Mouse (Mus musculus) CH12.LX (cell line): ENCODE results near the gene Arhgef25. TPM values are rescaled to one million over a fixed set of nuclear protein-coding genes. Genes with fewer than 3 reads are reported as not detected.

ENCODE experiments used
- DNase-seq: peaks from one replicate; pipeline ENCODE4 v3.0.0-alpha.2; 2013; ENCODE audit errors: extremely low read depth
- H3K27ac ChIP-seq: 2 replicates; pipeline ENCODE4 v1.5.1; 2012; ENCODE audit warnings: low read depth, mild to moderate bottlenecking, control low read depth, moderate library complexity; ENCODE audit not compliant: insufficient read depth
- H3K27me3 ChIP-seq: replicated peaks from 2 replicates; pipeline ENCODE3; 2012; ENCODE audit warnings: inconsistent platforms
- H3K36me3 ChIP-seq, 2 experiments: replicated peaks in 1 of 2; 2 replicates each; pipeline versions ENCODE3 to v1.6.1; 2012; ENCODE audit warnings: inconsistent platforms in 1 of 2, low read length in 1 of 2, mild to moderate bottlenecking in 1 of 2, mixed read lengths in 1 of 2, moderate library complexity in 1 of 2; ENCODE audit not compliant: control insufficient read depth in 1 of 2, insufficient read depth in 1 of 2
- H3K4me1 ChIP-seq, 2 experiments: 2 replicates each; pipeline ENCODE4 v1.6.1; 2012; ENCODE audit warnings: inconsistent platforms in 1 of 2, moderate library complexity in 1 of 2; ENCODE audit not compliant: insufficient read depth in 2 of 2, control insufficient read depth in 1 of 2
- H3K4me2 ChIP-seq: 2 replicates; pipeline ENCODE4 v1.6.1; 2012; ENCODE audit warnings: low read depth, mild to moderate bottlenecking, control low read depth; ENCODE audit not compliant: poor library complexity, insufficient read depth, severe bottlenecking
- H3K4me3 ChIP-seq, 3 experiments: fragments of 150-350 bp in 1 of 3; sonication (generic) in 1 of 3; replicated peaks in 1 of 3; 2 replicates each; pipeline versions ENCODE3 to v1.5.1; 2011 to 2012; ENCODE audit warnings: low read depth in 2 of 3, low read length in 2 of 3, mild to moderate bottlenecking in 2 of 3, moderate library complexity in 2 of 3, control low read depth in 1 of 3, improper control_type of control experiment in 1 of 3, inconsistent platforms in 1 of 3, mixed read lengths in 1 of 3; ENCODE audit not compliant: poor library complexity in 1 of 3
- H3K79me2 ChIP-seq: replicated peaks from 2 replicates; pipeline ENCODE4 v1.6.1; 2012; ENCODE audit warnings: mild to moderate bottlenecking, moderate library complexity; ENCODE audit not compliant: control insufficient read depth, poor library complexity, insufficient read depth, severe bottlenecking; ENCODE audit errors: extremely low read depth
- H3K9ac ChIP-seq: 2 replicates; pipeline ENCODE4 v1.6.1; 2012; ENCODE audit warnings: low read depth, mild to moderate bottlenecking, control low read depth, moderate library complexity; ENCODE audit not compliant: insufficient read depth
- H3K9me3 ChIP-seq: replicated peaks from 2 replicates; pipeline ENCODE3; 2012; ENCODE audit warnings: low read length, inconsistent platforms, mixed read lengths
- BHLHE40 ChIP-seq: IDR thresholded peaks from 2 replicates; pipeline ENCODE4 v1.6.1; 2011; ENCODE audit warnings: mild to moderate bottlenecking, low read depth, low read length, improper control_type of control experiment
- CHD2 ChIP-seq: IDR thresholded peaks from 2 replicates; pipeline ENCODE4 v1.6.1; 2011; ENCODE audit warnings: low read length, improper control_type of control experiment
- CTCF ChIP-seq, 2 experiments: IDR thresholded peaks in 1 of 2; conservative IDR thresholded peaks in 1 of 2; 2 replicates each; pipeline ENCODE4 v1.5.1; 2011 to 2012; ENCODE audit warnings: low read depth in 2 of 2, low read length in 2 of 2, improper control_type of control experiment in 1 of 2, inconsistent platforms in 1 of 2, mild to moderate bottlenecking in 1 of 2, moderate library complexity in 1 of 2
- E2F4 ChIP-seq: IDR thresholded peaks from 2 replicates; pipeline ENCODE4 v1.6.1; 2011; ENCODE audit warnings: low read depth, low read length, improper control_type of control experiment; ENCODE audit not compliant: insufficient replicate concordance
- ELF1 ChIP-seq: IDR thresholded peaks from 2 replicates; pipeline ENCODE4 v1.6.1; 2014; ENCODE audit warnings: low read depth, mild to moderate bottlenecking, inconsistent platforms, low read length, improper control_type of control experiment
- EP300 ChIP-seq: IDR thresholded peaks from 2 replicates; pipeline ENCODE4 v1.6.1; 2011; ENCODE audit warnings: low read length, improper control_type of control experiment
- ETS1 ChIP-seq: conservative IDR thresholded peaks from 2 replicates; pipeline ENCODE4 v1.6.1; 2012; ENCODE audit warnings: low read depth, mild to moderate bottlenecking, inconsistent platforms, low read length, improper control_type of control experiment, moderate library complexity
- HCFC1 ChIP-seq: IDR thresholded peaks from 2 replicates; pipeline ENCODE4 v1.6.1; 2012; ENCODE audit warnings: low read depth, mild to moderate bottlenecking, inconsistent platforms, low read length, improper control_type of control experiment
- JUN ChIP-seq: IDR thresholded peaks from 2 replicates; pipeline ENCODE4 v1.6.1; 2011; ENCODE audit warnings: low read depth, mild to moderate bottlenecking, low read length, improper control_type of control experiment, moderate library complexity; ENCODE audit not compliant: insufficient read depth
- JUND ChIP-seq: conservative IDR thresholded peaks from 2 replicates; pipeline ENCODE4 v1.6.1; 2011; ENCODE audit warnings: low read depth, low read length, improper control_type of control experiment
- KAT2A ChIP-seq: IDR thresholded peaks from 2 replicates; pipeline ENCODE4 v1.6.1; 2012; ENCODE audit warnings: low read length, improper control_type of control experiment, inconsistent platforms; ENCODE audit not compliant: insufficient replicate concordance
- MAFK ChIP-seq: IDR thresholded peaks from 2 replicates; pipeline ENCODE4 v1.6.1; 2011; ENCODE audit warnings: low read length, improper control_type of control experiment; ENCODE audit not compliant: insufficient replicate concordance
- MAX ChIP-seq: IDR thresholded peaks from 2 replicates; pipeline ENCODE4 v1.6.1; 2011; ENCODE audit warnings: low read length, improper control_type of control experiment
- MAZ ChIP-seq: IDR thresholded peaks from 2 replicates; pipeline ENCODE4 v1.6.1; 2012; ENCODE audit warnings: low read depth, mild to moderate bottlenecking, inconsistent platforms, low read length, improper control_type of control experiment, moderate library complexity
- MEF2A ChIP-seq: IDR thresholded peaks from 2 replicates; pipeline ENCODE4 v1.6.1; 2014; ENCODE audit warnings: low read depth, mild to moderate bottlenecking, inconsistent platforms, low read length, improper control_type of control experiment, borderline replicate concordance
- MXI1 ChIP-seq: IDR thresholded peaks from 2 replicates; pipeline ENCODE4 v1.6.1; 2011; ENCODE audit warnings: mild to moderate bottlenecking, low read depth, low read length, improper control_type of control experiment
- NELFE ChIP-seq: IDR thresholded peaks from 2 replicates; pipeline ENCODE4 v1.6.1; 2011; ENCODE audit warnings: low read depth, low read length, improper control_type of control experiment
- NRF1 ChIP-seq: IDR thresholded peaks from 2 replicates; pipeline ENCODE4 v1.6.1; 2014; ENCODE audit warnings: low read depth, mild to moderate bottlenecking, inconsistent platforms, low read length, improper control_type of control experiment, moderate library complexity
- POLR2A ChIP-seq: IDR thresholded peaks from 2 replicates; pipeline ENCODE4 v1.6.1; 2011; ENCODE audit warnings: low read depth, mild to moderate bottlenecking, improper control_type of control experiment, low read length
- POLR2AphosphoS2 ChIP-seq: IDR thresholded peaks from 2 replicates; pipeline ENCODE4 v1.6.1; 2011; ENCODE audit warnings: low read depth, low read length, improper control_type of control experiment
- RAD21 ChIP-seq: IDR thresholded peaks from 2 replicates; pipeline ENCODE4 v1.6.1; 2011; ENCODE audit warnings: low read depth, mild to moderate bottlenecking, low read length, improper control_type of control experiment, moderate library complexity
- RCOR1 ChIP-seq: conservative IDR thresholded peaks from 2 replicates; pipeline ENCODE4 v1.6.1; 2012; ENCODE audit warnings: low read depth, mild to moderate bottlenecking, inconsistent platforms, low read length, improper control_type of control experiment
- SMC3 ChIP-seq: IDR thresholded peaks from 2 replicates; pipeline ENCODE4 v1.6.1; 2011; ENCODE audit warnings: low read depth, low read length, improper control_type of control experiment
- TBP ChIP-seq: conservative IDR thresholded peaks from 2 replicates; pipeline ENCODE4 v1.6.1; 2011; ENCODE audit warnings: low read depth, low read length, improper control_type of control experiment
- UBTF ChIP-seq: IDR thresholded peaks from 2 replicates; pipeline ENCODE4 v1.6.1; 2012; ENCODE audit warnings: low read depth, mild to moderate bottlenecking, inconsistent platforms, low read length, improper control_type of control experiment, moderate library complexity
- USF1 ChIP-seq: IDR thresholded peaks from 2 replicates; pipeline ENCODE4 v1.6.1; 2014; ENCODE audit warnings: low read depth, mild to moderate bottlenecking, inconsistent platforms, low read length, improper control_type of control experiment
- USF2 ChIP-seq: conservative IDR thresholded peaks from 2 replicates; pipeline ENCODE4 v1.6.1; 2011; ENCODE audit warnings: low read depth, low read length, improper control_type of control experiment
- ZC3H11A ChIP-seq: IDR thresholded peaks from 2 replicates; pipeline ENCODE4 v1.6.1; 2012; ENCODE audit warnings: low read depth, mild to moderate bottlenecking, inconsistent platforms, low read length, improper control_type of control experiment
- ZKSCAN1 ChIP-seq: IDR thresholded peaks from 2 replicates; pipeline ENCODE4 v1.6.1; 2012; ENCODE audit warnings: low read depth, inconsistent platforms, low read length, improper control_type of control experiment, borderline replicate concordance
- ZMIZ1 ChIP-seq: IDR thresholded peaks from 2 replicates; pipeline ENCODE4 v1.6.1; 2012; ENCODE audit warnings: low read depth, mild to moderate bottlenecking, inconsistent platforms, low read length, improper control_type of control experiment
- ZNF384 ChIP-seq: IDR thresholded peaks from 2 replicates; pipeline ENCODE4 v1.6.1; 2012; ENCODE audit warnings: low read depth, low read length, improper control_type of control experiment, inconsistent platforms
- dilution Hi-C: fragments of 300-500 bp; cut with MboI; formaldehyde crosslinking; loops from 2 replicates; pipeline ENCODE4 v1.14.3; 2020; ENCODE audit warnings: low sequenced_read_pairs; ENCODE audit not compliant: extremely low pct_unique_long_range_greater_than_20kb, extremely low pct_ligation_motif_present
- in situ Hi-C: fragments of 300-500 bp; cut with MboI; formaldehyde crosslinking; loops from 3 replicates; pipeline ENCODE4 v1.14.3; 2019; ENCODE audit warnings: low sequenced_read_pairs, low pct_ligation_motif_present, low pct_unique_long_range_greater_than_20kb, mixed read lengths
- polyA plus RNA-seq: library from polyadenylated mRNA; unstranded; fragments of >175 nt; gene quantifications from 2 replicates; pipeline ENCODE4 v1.2.1, GENCODE M21; 2012; ENCODE audit warnings: low read depth; ENCODE audit not compliant: insufficient read length
- total RNA-seq, 2 experiments: library from RNA; depleted of rRNA; stranded (reverse); fragments of 300-350 nt in 1 of 2; fragments of >200 nt in 1 of 2; gene quantifications; 2 replicates each; pipeline ENCODE4 v1.2.3; 2012 to 2014

Arhgef25 gene
- total and polyA plus RNA-seq, 3 experiments, result 3.3 to 8.7 (median 8.3) TPM

DNA sequence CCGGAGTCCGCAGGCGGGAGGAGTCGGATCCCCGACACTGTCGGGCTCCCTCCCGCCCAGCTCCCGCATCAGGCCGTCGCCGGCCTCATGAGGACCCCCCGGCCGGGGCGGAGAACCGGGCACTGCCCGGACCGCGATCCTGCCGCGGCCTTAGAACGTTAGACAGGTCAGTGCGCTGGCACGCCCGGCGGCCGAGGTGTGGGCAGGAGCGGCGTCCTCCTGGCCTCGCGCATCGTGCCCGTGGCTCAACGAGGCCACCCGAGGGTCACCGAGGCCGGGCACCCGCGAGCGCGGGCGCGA lies 24.6 kb downstream of the Arhgef25 start:
- Histone ChIP-seq H3K9me3 (peaks cover 23% of the 10 kb centered on the region), H3K4me3 (peak overlapping the region; percentile 33 to 77 (median 51)), H3K27ac (peak overlapping the region; percentile 27), H3K9ac (peak overlapping the region; percentile 69), H3K4me2 (peak overlapping the region; percentile 41; the same call in 1 of the 2 replicates), H3K27me3 (peaks cover 3% of the 10 kb centered on the region), H3K36me3 (peaks cover 0 to 3% of the 10 kb centered on the region in 2 experiments), H3K79me2 (no peaks in the 10 kb centered on the region; the same call in 1 of the 2 replicates), H3K4me1 (peaks cover 10 to 17% of the 10 kb centered on the region in 2 experiments)
- dilution Hi-C loops (no loop called here), in situ Hi-C loops (loop anchor here (5.0 kb wide), 1 partner anchor 38 kb away; no protein-coding TSS in a partner anchor)
- DNase-seq, result no peak
- TF ChIP-seq ZC3H11A (no peak), ZMIZ1 (0 out of 2 replicates have a peak, but pooled peaks have one; percentile 7)

DNA sequence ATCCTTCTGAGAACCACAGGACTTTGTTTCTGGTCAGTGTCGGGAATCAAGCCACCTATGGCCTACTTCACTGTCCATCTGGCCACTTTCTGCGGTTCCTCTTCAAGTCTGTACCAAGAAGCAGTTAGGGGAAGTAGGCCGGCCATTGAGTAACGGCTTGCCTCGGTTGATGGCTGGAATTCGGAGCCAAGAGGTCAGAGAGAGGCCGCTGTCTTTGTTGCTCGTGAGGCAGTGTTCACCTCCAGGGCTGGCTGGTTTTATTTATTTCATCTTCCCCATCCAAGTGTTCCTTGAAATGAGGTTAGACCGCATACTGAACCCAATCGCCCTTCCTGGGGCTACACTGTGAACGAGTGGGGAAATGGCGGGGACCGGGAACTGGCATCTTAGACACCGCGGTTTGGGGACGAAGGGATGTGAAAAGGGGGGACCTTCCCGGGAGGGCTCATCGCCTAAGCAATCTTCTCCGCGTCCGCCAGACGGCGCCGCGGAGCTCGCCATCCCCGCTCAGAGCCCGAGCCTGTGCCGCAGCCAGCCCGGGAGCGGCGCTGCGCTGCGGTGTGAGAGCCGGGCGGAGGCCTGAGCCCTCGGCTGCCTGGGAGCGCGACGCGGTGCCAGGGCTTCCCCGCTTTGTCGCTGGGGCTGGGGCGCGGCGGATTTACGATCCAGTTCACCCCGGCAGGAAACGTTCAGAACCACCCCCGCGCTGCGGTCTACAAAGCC lies 25.1 kb downstream of the Arhgef25 start, which contains the start of gene B4galnt1:
B4galnt1 (plus strand) TSS at position 595 of the 723 bp plus-strand sequence.
- H3K4me2 ChIP-seq, result peak within 1 kb of the TSS; percentile 41
- in situ Hi-C loops (loop anchor here (5.0 kb wide), 1 partner anchor 37 kb away; no protein-coding TSS in a partner anchor), dilution Hi-C loops (no loop called here)
- peaks cover 10 to 15% of the 10 kb centered on the region in 2 experiments for H3K4me1 ChIP-seq
- H3K4me3 ChIP-seq, result peak within 1 kb of the TSS; percentile 33 to 77 (median 51)
- peak within 1 kb of the TSS; percentile 69 for H3K9ac ChIP-seq
- H3K9me3 ChIP-seq, result peaks cover 23% of the 10 kb centered on the region
- DNase-seq, result no peak
- peaks cover 3% of the 10 kb centered on the region for H3K27me3 ChIP-seq
- no peaks in the 10 kb centered on the region; the same call in 1 of the 2 replicates for H3K79me2 ChIP-seq
- peak within 1 kb of the TSS; percentile 27 for H3K27ac ChIP-seq
- H3K36me3 ChIP-seq, result peaks cover 0 to under 1% of the 10 kb centered on the region in 2 experiments
- TF ChIP-seq KAT2A (no peak), USF2 (no peak), RAD21 (peak; percentile 19), E2F4 (no peak), EP300 (no peak), NRF1 (0 out of 2 replicates have a peak, but pooled peaks have one; percentile 32), ZKSCAN1 (no peak), NELFE (peak; percentile 59; the same call in 1 of the 2 replicates), HCFC1 (peak; percentile 19), MXI1 (peak; percentile 50; the same call in 1 of the 2 replicates), ZMIZ1 (peak; percentile 51; the same call in 1 of the 2 replicates), CTCF (conservative IDR thresholded peaks at IDR 0.05 in 1 of 2, IDR thresholded peaks at IDR 0.05 in 1 of 2; ENCODE audit: low read depth in 2 of 2, low read length in 2 of 2) (peak; percentile 19 to 96; a peak in 3 of 4 replicates), MAZ (peak; percentile 56; the same call in 1 of the 2 replicates), POLR2A (peak; percentile 54; the same call in 1 of the 2 replicates), JUND (no peak), TBP (no peak), RCOR1 (no peak), CHD2 (no peak), MAFK (no peak), POLR2AphosphoS2 (no peak), ETS1 (no peak), JUN (no peak), SMC3 (peak; percentile 75), BHLHE40 (0 out of 2 replicates have a peak, but pooled peaks have one; percentile 12), ZNF384 (no peak), MAX (no peak), USF1 (no peak), ELF1 (peak; percentile 20; the same call in 1 of the 2 replicates), MEF2A (peak; percentile 12; the same call in 1 of the 2 replicates), UBTF (peak; percentile 94)
